Mouse (Mus musculus): ENCODE measurements around the gene Klb. TPM values are rescaled to one million over a fixed set of nuclear protein-coding genes. Genes with fewer than 3 reads are reported as not detected.

Gene Klb
- polyA plus RNA-seq, 1 experiment from 2014 or later: 0.17 TPM

- Histone ChIP-seq H3K36me3 (ENCODE audit: poor library complexity, severe bottlenecking) (peaks cover 51% of the 10 kb centered on the region), H3K4me2 (no peak overlapping the region), H3K27me3 (no peaks in the 10 kb centered on the region), H3K27ac (no peak overlapping the region), H3K9ac (no peak overlapping the region), H3K4me1 (peaks cover 20% of the 10 kb centered on the region), H3K4me3 (no peak overlapping the region), H3K9me3 (replicated peaks) (no peaks in the 10 kb centered on the region)
- no peak for ATAC-seq
- 79% methylated on average over 6 of the region's 6 CpGs for WGBS
Measured at GRCm38 (mm10) chr5:65387008-65387867, 39.1 kb downstream of the Klb start.

GRCm38 (mm10) chr5:65390648-65391644 lies 42.8 kb downstream of the Klb start, which contains the start of the genes Rpl9 and Lias:
TSS of gene Rpl9 (minus strand) at chr5:65391444.
TSS of gene Lias (plus strand) at chr5:65391497.
- peak; percentile 99 for ATAC-seq
- Histone ChIP-seq H3K4me1 (peaks cover 22% of the 10 kb centered on the region), H3K27me3 (no peaks in the 10 kb centered on the region), H3K36me3 (ENCODE audit: poor library complexity, severe bottlenecking) (peaks cover 50% of the 10 kb centered on the region), H3K9me3 (replicated peaks) (no peaks in the 10 kb centered on the region), H3K4me3 (peak within 1 kb of the TSS; percentile 98), H3K9ac (peak within 1 kb of the TSS; percentile 100), H3K4me2 (peak within 1 kb of the TSS; percentile 92), H3K27ac (peak within 1 kb of the TSS; percentile 95)
- WGBS: under 1% methylated on average over 83 of the region's 83 CpGs

- H3K27me3 ChIP-seq: no peaks in the 10 kb centered on the region
- peak; percentile 40 for ATAC-seq
- no peaks in the 10 kb centered on the region for H3K9me3 ChIP-seq (replicated peaks)
- H3K27ac ChIP-seq: peak overlapping the region; percentile 48; the same call in 1 of the 2 replicates
- H3K4me1 ChIP-seq: peaks cover 22% of the 10 kb centered on the region
- peaks cover 57% of the 10 kb centered on the region for H3K36me3 ChIP-seq (ENCODE audit: poor library complexity, severe bottlenecking)
- 3% methylated on average over 12 of the region's 12 CpGs for WGBS
- peak overlapping the region; percentile 69 for H3K9ac ChIP-seq
- peak overlapping the region; percentile 83 for H3K4me2 ChIP-seq
- peak overlapping the region; percentile 98 for H3K4me3 ChIP-seq
Measured at GRCm38 (mm10) chr5:65391753-65392152, 43.6 kb downstream of the Klb start.

- H3K36me3 ChIP-seq (ENCODE audit: poor library complexity, severe bottlenecking): peaks cover 54% of the 10 kb centered on the region
- no peaks in the 10 kb centered on the region for H3K9me3 ChIP-seq (replicated peaks)
- no peak overlapping the region for H3K4me2 ChIP-seq
- no peak overlapping the region for H3K4me3 ChIP-seq
- no peak overlapping the region for H3K9ac ChIP-seq
- 96% methylated on average over 7 of the region's 7 CpGs for WGBS
- no peak overlapping the region for H3K27ac ChIP-seq
- H3K4me1 ChIP-seq: peaks cover 16% of the 10 kb centered on the region
- no peaks in the 10 kb centered on the region for H3K27me3 ChIP-seq
- no peak for ATAC-seq
Measured at GRCm38 (mm10) chr5:65394425-65394824, 46.3 kb downstream of the Klb start.

GRCm38 (mm10) chr5:65401251-65401994 lies 53.3 kb downstream of the Klb start:
- Histone ChIP-seq H3K4me3 (no peak overlapping the region), H3K9ac (no peak overlapping the region), H3K4me1 (no peaks in the 10 kb centered on the region), H3K9me3 (replicated peaks) (no peaks in the 10 kb centered on the region), H3K27ac (no peak overlapping the region), H3K4me2 (no peak overlapping the region), H3K36me3 (ENCODE audit: poor library complexity, severe bottlenecking) (peaks cover 80% of the 10 kb centered on the region), H3K27me3 (no peaks in the 10 kb centered on the region)
- 30% methylated on average over 2 of the region's 2 CpGs for WGBS
- peak; percentile 65 for ATAC-seq

GRCm38 (mm10) chr5:65407989-65408388 lies 59.9 kb downstream of the Klb start:
- H3K9me3 ChIP-seq (replicated peaks): no peaks in the 10 kb centered on the region
- WGBS: 11% methylated on average over 12 of the region's 12 CpGs
- 0 out of 2 replicates have a peak overlapping the region, but pooled peaks have one; percentile 31 for H3K27ac ChIP-seq
- peaks cover 6% of the 10 kb centered on the region; the same call in 1 of the 2 replicates for H3K4me1 ChIP-seq
- ATAC-seq: no peak
- peaks cover 65% of the 10 kb centered on the region for H3K36me3 ChIP-seq (ENCODE audit: poor library complexity, severe bottlenecking)
- 0 out of 2 replicates have a peak overlapping the region, but pooled peaks have one; percentile 1 for H3K9ac ChIP-seq
- no peaks in the 10 kb centered on the region for H3K27me3 ChIP-seq
- H3K4me3 ChIP-seq: no peak overlapping the region
- H3K4me2 ChIP-seq: no peak overlapping the region

GRCm38 (mm10) chr5:65415653-65416458 lies 67.7 kb downstream of the Klb start:
- no peaks in the 10 kb centered on the region for H3K9me3 ChIP-seq (replicated peaks)
- H3K4me2 ChIP-seq: no peak overlapping the region
- no peak overlapping the region for H3K27ac ChIP-seq
- no peaks in the 10 kb centered on the region for H3K27me3 ChIP-seq
- 15% methylated on average over 26 of the region's 26 CpGs for WGBS
- H3K4me1 ChIP-seq: peaks cover 7% of the 10 kb centered on the region
- peak overlapping the region; percentile 21 for H3K9ac ChIP-seq
- no peak for ATAC-seq
- H3K36me3 ChIP-seq (ENCODE audit: poor library complexity, severe bottlenecking): peaks cover 74% of the 10 kb centered on the region
- H3K4me3 ChIP-seq: no peak overlapping the region

- Histone ChIP-seq H3K9me3 (replicated peaks) (no peaks in the 10 kb centered on the region), H3K4me1 (peaks cover 7% of the 10 kb centered on the region), H3K4me2 (no peak overlapping the region), H3K27me3 (no peaks in the 10 kb centered on the region), H3K9ac (no peak overlapping the region), H3K36me3 (ENCODE audit: poor library complexity, severe bottlenecking) (peaks cover 84% of the 10 kb centered on the region), H3K27ac (no peak overlapping the region), H3K4me3 (no peak overlapping the region)
- no peak for ATAC-seq
- WGBS: 65% methylated on average over 10 of the region's 10 CpGs
Measured at GRCm38 (mm10) chr5:65419136-65419535, 71.0 kb downstream of the Klb start.

- Histone ChIP-seq H3K27me3 (no peaks in the 10 kb centered on the region), H3K36me3 (ENCODE audit: poor library complexity, severe bottlenecking) (peaks cover 85% of the 10 kb centered on the region), H3K9me3 (replicated peaks) (no peaks in the 10 kb centered on the region), H3K4me2 (no peak overlapping the region), H3K4me1 (peaks cover 4% of the 10 kb centered on the region), H3K4me3 (no peak overlapping the region), H3K9ac (no peak overlapping the region), H3K27ac (no peak overlapping the region)
- 71% methylated on average over 6 of the region's 6 CpGs for whole genome bisulfite sequencing
- no peak for ATAC-seq
Measured at GRCm38 (mm10) chr5:65420822-65421221, 72.7 kb downstream of the Klb start.

GRCm38 (mm10) chr5:65422803-65423202 lies 74.7 kb downstream of the Klb start:
- no peak for ATAC-seq
- WGBS: 95% methylated on average over 8 of the region's 8 CpGs
- Histone ChIP-seq H3K36me3 (ENCODE audit: poor library complexity, severe bottlenecking) (peaks cover 75% of the 10 kb centered on the region), H3K4me1 (no peaks in the 10 kb centered on the region), H3K27me3 (no peaks in the 10 kb centered on the region), H3K4me2 (no peak overlapping the region), H3K9ac (no peak overlapping the region), H3K27ac (no peak overlapping the region), H3K9me3 (replicated peaks) (no peaks in the 10 kb centered on the region), H3K4me3 (no peak overlapping the region)

- Histone ChIP-seq H3K27me3 (no peaks in the 10 kb centered on the region), H3K36me3 (ENCODE audit: poor library complexity, severe bottlenecking) (peaks cover 65% of the 10 kb centered on the region), H3K4me1 (no peaks in the 10 kb centered on the region), H3K9me3 (replicated peaks) (no peaks in the 10 kb centered on the region), H3K9ac (no peak overlapping the region), H3K4me2 (no peak overlapping the region), H3K4me3 (no peak overlapping the region), H3K27ac (no peak overlapping the region)
- no peak for ATAC-seq
- 94% methylated on average over 6 of the region's 6 CpGs for WGBS
Measured at GRCm38 (mm10) chr5:65424215-65424614, 76.1 kb downstream of the Klb start.

Measured in forebrain, embryonic 13.5 days (tissue).